Mouse (Mus musculus): ENCODE measurements at regions not wholly inside any gene's neighbourhood (a gene's known extent, or its start where the extent isn't known, plus 50 kb on each side); places are given as distances from the start of the nearest gene placed in this dataset.

- Histone ChIP-seq H3K9ac (no peak overlapping the region), H3K27me3 (no peaks in the 10 kb centered on the region), H3K4me1 (no peaks in the 10 kb centered on the region), H3K9me3 (replicated peaks) (no peaks in the 10 kb centered on the region), H3K27ac (replicated peaks) (no peak overlapping the region), H3K4me3 (replicated peaks) (no peak overlapping the region), H3K36me3 (no peaks in the 10 kb centered on the region), H3K4me2 (replicated peaks) (no peak overlapping the region)
- WGBS, result 72% methylated on average over 4 of the region's 4 CpGs
- no peak for ATAC-seq (ENCODE audit: insufficient number of reproducible peaks, low FRiP score, low TSS enrichment, low read depth)
These were observed 400.9 kb downstream of the Trim52 start for GRCm38 (mm10) chr14:106506921-106507320.

- no peak overlapping the region for H3K4me3 ChIP-seq (replicated peaks)
- no peaks in the 10 kb centered on the region for H3K4me1 ChIP-seq
- WGBS, result 68% methylated on average over 12 of the region's 12 CpGs
- no peaks in the 10 kb centered on the region for H3K36me3 ChIP-seq
- H3K9ac ChIP-seq, result no peak overlapping the region
- H3K4me2 ChIP-seq (replicated peaks), result no peak overlapping the region
- no peak overlapping the region for H3K27ac ChIP-seq (replicated peaks)
- no peak for ATAC-seq (ENCODE audit: insufficient number of reproducible peaks, low FRiP score, low TSS enrichment, low read depth)
- no peaks in the 10 kb centered on the region for H3K27me3 ChIP-seq
- no peaks in the 10 kb centered on the region for H3K9me3 ChIP-seq (replicated peaks)
These were observed 412.8 kb downstream of the Trim52 start for GRCm38 (mm10) chr14:106518552-106519358.

GRCm38 (mm10) chr14:106520808-106521207, 414.8 kb downstream of the Trim52 start:
- Histone ChIP-seq H3K4me1 (no peaks in the 10 kb centered on the region), H3K27ac (replicated peaks) (no peak overlapping the region), H3K36me3 (no peaks in the 10 kb centered on the region), H3K9me3 (replicated peaks) (no peaks in the 10 kb centered on the region), H3K4me2 (replicated peaks) (no peak overlapping the region), H3K27me3 (no peaks in the 10 kb centered on the region), H3K9ac (no peak overlapping the region), H3K4me3 (replicated peaks) (no peak overlapping the region)
- ATAC-seq (ENCODE audit: insufficient number of reproducible peaks, low FRiP score, low TSS enrichment, low read depth), result no peak
- 61% methylated on average over 8 of the region's 8 CpGs for WGBS

- H3K4me2 ChIP-seq (replicated peaks), result no peak overlapping the region
- H3K9me3 ChIP-seq (replicated peaks), result no peaks in the 10 kb centered on the region
- H3K4me3 ChIP-seq (replicated peaks), result no peak overlapping the region
- 12% methylated on average over 1 of the region's 1 CpGs for WGBS
- ATAC-seq (ENCODE audit: insufficient number of reproducible peaks, low FRiP score, low TSS enrichment, low read depth), result no peak
- H3K27me3 ChIP-seq, result no peaks in the 10 kb centered on the region
- H3K4me1 ChIP-seq, result no peaks in the 10 kb centered on the region
- no peaks in the 10 kb centered on the region for H3K36me3 ChIP-seq
- no peak overlapping the region for H3K9ac ChIP-seq
- no peak overlapping the region for H3K27ac ChIP-seq (replicated peaks)
These were observed 444.2 kb downstream of the Trim52 start for GRCm38 (mm10) chr14:106550150-106550549.

GRCm38 (mm10) chr14:106579281-106579680, 473.3 kb downstream of the Trim52 start:
- Histone ChIP-seq H3K4me1 (no peaks in the 10 kb centered on the region), H3K36me3 (no peaks in the 10 kb centered on the region), H3K9me3 (replicated peaks) (no peaks in the 10 kb centered on the region), H3K9ac (no peak overlapping the region), H3K27ac (replicated peaks) (no peak overlapping the region), H3K4me3 (replicated peaks) (no peak overlapping the region), H3K4me2 (replicated peaks) (no peak overlapping the region), H3K27me3 (no peaks in the 10 kb centered on the region)
- WGBS, result 62% methylated on average over 2 of the region's 2 CpGs
- no peak for ATAC-seq (ENCODE audit: insufficient number of reproducible peaks, low FRiP score, low TSS enrichment, low read depth)

- no peak overlapping the region for H3K4me2 ChIP-seq (replicated peaks)
- WGBS, result 53% methylated on average over 6 of the region's 6 CpGs
- H3K4me1 ChIP-seq, result no peaks in the 10 kb centered on the region
These were observed 475.9 kb downstream of the Trim52 start for GRCm38 (mm10) chr14:106581886-106582285.

GRCm38 (mm10) chr14:106593352-106593751, 487.4 kb downstream of the Trim52 start:
- Histone ChIP-seq H3K9ac (no peak overlapping the region), H3K9me3 (replicated peaks) (no peaks in the 10 kb centered on the region), H3K4me3 (replicated peaks) (no peak overlapping the region), H3K4me2 (replicated peaks) (no peak overlapping the region), H3K27me3 (no peaks in the 10 kb centered on the region), H3K36me3 (no peaks in the 10 kb centered on the region), H3K27ac (replicated peaks) (no peak overlapping the region), H3K4me1 (no peaks in the 10 kb centered on the region)
- 81% methylated on average over 9 of the region's 9 CpGs for WGBS
- ATAC-seq (ENCODE audit: insufficient number of reproducible peaks, low FRiP score, low TSS enrichment, low read depth), result no peak

More at GRCm38 (mm10) chr14:106581886-106582285, 475.9 kb downstream of the Trim52 start:
- Histone ChIP-seq H3K9me3 (replicated peaks) (no peaks in the 10 kb centered on the region), H3K4me3 (replicated peaks) (no peak overlapping the region), H3K9ac (no peak overlapping the region), H3K27ac (replicated peaks) (no peak overlapping the region), H3K27me3 (no peaks in the 10 kb centered on the region), H3K36me3 (no peaks in the 10 kb centered on the region)
- no peak for ATAC-seq (ENCODE audit: insufficient number of reproducible peaks, low FRiP score, low TSS enrichment, low read depth)

- H3K27ac ChIP-seq (replicated peaks), result no peak overlapping the region
- H3K27me3 ChIP-seq, result no peaks in the 10 kb centered on the region
- no peaks in the 10 kb centered on the region for H3K4me1 ChIP-seq
- ATAC-seq (ENCODE audit: insufficient number of reproducible peaks, low FRiP score, low TSS enrichment, low read depth), result no peak
- 79% methylated on average over 3 of the region's 3 CpGs for WGBS
- H3K36me3 ChIP-seq, result no peaks in the 10 kb centered on the region
- H3K4me3 ChIP-seq (replicated peaks), result no peak overlapping the region
- H3K4me2 ChIP-seq (replicated peaks), result no peak overlapping the region
- no peak overlapping the region for H3K9ac ChIP-seq
- no peaks in the 10 kb centered on the region for H3K9me3 ChIP-seq (replicated peaks)
These were observed 488.0 kb downstream of the Trim52 start for GRCm38 (mm10) chr14:106593980-106594379.

GRCm38 (mm10) chr14:106607041-106607440, 501.0 kb downstream of the Trim52 start:
- Histone ChIP-seq H3K9ac (no peak overlapping the region), H3K9me3 (replicated peaks) (no peaks in the 10 kb centered on the region), H3K27me3 (no peaks in the 10 kb centered on the region), H3K27ac (replicated peaks) (no peak overlapping the region), H3K4me1 (no peaks in the 10 kb centered on the region), H3K4me2 (replicated peaks) (no peak overlapping the region), H3K36me3 (no peaks in the 10 kb centered on the region), H3K4me3 (replicated peaks) (no peak overlapping the region)
- WGBS, result 4% methylated on average over 3 of the region's 3 CpGs
- ATAC-seq (ENCODE audit: insufficient number of reproducible peaks, low FRiP score, low TSS enrichment, low read depth), result no peak

- Histone ChIP-seq H3K4me2 (replicated peaks) (no peak overlapping the region), H3K4me1 (no peaks in the 10 kb centered on the region), H3K27me3 (no peaks in the 10 kb centered on the region), H3K9ac (no peak overlapping the region), H3K27ac (replicated peaks) (no peak overlapping the region), H3K36me3 (no peaks in the 10 kb centered on the region), H3K4me3 (replicated peaks) (no peak overlapping the region), H3K9me3 (replicated peaks) (no peaks in the 10 kb centered on the region)
- ATAC-seq (ENCODE audit: insufficient number of reproducible peaks, low FRiP score, low TSS enrichment, low read depth), result no peak
- 43% methylated on average over 7 of the region's 7 CpGs for WGBS
These were observed 502.4 kb downstream of the Trim52 start for GRCm38 (mm10) chr14:106608341-106608927.
